Mouse (Mus musculus): ENCODE measurements around the gene Nap1l4.

Gene Nap1l4

DNA sequence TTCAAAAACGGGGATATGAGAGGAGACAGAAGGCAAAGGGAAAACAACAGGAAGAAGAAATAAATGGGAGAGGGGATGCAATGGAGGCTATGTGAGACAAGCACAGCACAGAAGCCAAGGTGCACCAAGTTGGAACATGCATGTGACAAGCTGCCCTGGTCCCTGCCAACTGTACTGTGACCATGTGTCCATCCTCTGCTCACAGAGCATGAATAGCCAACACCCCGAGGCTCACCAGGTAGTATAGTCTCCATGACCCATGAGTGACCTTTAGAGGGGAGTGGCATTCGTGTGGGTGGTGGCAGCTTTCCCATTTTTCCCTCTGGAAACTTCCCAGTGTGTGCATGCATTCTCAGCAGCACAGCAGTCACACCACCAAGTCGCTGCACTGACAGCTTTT lies 29.6 kb downstream of the Nap1l4 start:
- DNase-seq (ENCODE audit: low read depth, low spot score), result no peak

DNA sequence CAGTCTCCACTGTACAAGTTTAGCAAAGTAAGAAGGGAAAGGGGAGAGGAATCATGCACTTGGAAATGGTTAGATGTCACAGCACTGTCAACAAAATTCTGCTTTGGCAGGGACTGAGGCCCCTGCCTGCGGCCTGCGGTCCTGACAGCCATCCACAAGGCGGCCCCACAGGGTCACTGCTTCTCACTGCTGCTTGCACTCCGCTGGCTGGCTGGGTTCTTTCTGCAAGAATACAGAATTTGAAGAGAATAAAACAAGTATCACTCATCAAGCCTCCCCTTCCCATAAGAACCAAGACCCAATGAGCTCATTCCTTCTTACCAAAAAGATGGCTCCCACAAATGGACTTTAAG lies 34.5 kb downstream of the Nap1l4 start:
- DNase-seq (ENCODE audit: low read depth, low spot score), result no peak

DNA sequence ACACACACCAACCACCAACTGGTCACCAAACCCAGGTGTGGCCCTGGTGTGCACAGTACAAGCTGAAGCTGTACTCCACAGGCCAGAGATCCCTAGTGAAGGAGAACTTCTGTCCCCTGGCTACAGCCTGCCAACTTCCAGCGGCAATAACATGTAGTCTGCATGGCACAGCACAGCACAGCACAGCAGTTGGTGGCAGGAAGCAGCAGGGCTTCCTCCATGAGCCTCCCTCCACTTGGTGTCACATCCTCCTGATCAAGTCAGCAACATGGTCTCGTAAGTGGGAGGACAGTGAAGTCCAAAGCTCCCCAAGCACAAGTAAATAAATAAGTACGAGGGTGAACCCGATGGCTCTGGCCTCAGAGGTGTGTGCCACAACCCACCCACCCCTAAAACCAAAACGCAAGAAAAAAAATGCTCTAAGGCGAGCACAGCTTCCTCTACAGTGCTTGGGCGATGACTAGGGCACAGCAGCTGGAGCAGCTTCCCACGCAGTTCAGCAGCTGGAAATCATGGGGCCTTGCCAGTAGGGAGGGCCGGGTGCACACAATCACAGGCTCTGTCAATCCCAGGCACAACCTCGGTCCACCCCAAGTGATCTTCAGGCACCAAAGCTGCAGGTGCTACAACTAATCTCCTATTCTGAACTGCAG lies 35.0 kb downstream of the Nap1l4 start:
- DNase-seq (ENCODE audit: low read depth, low spot score), result no peak

DNA sequence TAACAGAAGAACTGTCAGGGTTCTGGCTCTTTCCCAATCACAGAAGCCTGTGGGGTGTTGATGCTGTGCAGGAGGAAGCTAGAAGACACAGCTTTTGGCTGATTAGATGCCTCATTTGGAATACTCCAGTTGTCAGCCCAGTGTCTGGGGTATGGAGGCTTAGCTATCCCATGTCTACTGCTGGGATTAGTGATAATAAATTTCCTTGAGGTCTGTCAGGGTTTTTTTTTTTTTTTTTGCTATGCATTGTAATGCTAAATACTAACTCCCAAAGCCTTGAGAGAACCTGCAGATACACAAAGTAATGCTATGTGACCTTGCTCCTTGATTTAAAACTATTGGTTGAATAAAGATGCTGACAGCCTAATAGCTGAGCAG lies 37.6 kb downstream of the Nap1l4 start:
- no peak for DNase-seq (ENCODE audit: low read depth, low spot score)

DNA sequence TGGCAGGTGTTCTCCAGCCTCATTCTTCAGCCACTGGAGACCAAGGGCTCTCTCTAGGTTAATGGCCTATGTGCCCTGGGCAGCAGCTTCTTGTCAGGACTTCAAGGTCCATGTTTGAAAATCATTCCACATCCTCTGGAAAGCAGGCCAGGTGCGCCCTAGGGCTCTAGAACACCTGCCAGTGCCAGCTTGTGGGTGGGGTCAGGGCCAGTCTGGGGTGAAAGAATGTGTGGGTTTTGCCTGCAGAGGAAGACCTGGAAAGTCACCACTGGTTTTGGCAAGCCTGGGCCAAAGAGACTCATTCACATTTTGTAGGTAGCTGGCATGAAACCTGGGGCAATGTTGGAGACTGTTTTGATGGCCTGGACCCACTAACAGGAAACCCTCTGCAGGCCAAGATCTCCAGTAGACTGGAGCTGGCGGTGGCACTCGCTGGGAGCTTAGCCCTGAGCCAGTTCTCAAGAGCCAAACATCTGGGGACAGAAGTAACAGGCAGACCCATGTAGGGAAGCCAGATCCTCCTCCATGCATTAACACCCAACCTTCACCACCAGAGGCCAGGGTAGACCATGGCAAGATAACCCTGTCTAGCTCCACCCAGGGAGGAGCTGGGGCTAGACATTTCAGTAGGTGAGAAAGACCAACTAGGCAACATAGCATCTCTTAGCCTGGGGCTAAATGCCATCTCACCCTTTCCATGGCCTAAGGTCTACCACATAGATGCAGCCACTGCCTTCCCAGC lies 38.1 kb downstream of the Nap1l4 start:
- DNase-seq (ENCODE audit: low read depth, low spot score), result no peak

DNA sequence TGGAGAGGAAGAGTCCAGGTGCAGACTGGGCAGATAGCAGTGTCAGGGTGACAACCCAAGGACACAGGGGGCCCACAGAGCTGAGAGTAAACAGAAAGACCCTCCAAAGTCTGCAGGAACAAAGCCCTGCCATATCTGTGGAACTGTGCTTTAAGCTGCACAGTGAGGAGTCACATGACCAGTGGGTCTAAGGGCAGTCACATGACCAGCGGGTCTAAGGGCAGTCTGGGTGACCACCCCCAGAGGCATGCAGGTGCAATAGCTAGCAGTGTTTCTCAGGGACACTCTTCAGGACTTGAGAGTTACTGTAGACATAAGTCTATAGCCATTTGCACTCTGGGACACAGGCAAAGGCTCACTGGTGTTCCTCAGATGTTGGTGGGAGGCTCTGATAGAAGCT lies 39.3 kb downstream of the Nap1l4 start:
- DNase-seq (ENCODE audit: low read depth, low spot score), result no peak

DNA sequence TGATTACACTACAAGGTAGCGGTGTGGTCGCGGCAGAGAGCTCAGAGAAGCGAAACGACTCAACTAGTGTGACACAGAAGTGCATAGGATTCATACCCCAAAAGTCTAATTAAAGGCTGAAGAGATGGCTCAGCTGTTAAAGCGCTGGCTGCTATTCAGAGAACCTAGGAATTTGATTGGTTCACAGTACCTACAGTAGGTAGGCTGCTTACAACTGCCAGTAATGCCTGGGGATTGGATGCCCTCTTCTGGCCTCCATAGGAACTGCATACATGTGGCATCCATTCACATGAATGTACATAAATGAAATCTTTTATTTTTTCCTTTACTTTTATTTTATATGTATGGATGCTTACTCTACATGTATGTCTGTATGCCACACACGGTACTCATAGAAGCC lies 42.2 kb downstream of the Nap1l4 start:
- peak; percentile 25 for DNase-seq (ENCODE audit: low read depth, low spot score)

DNA sequence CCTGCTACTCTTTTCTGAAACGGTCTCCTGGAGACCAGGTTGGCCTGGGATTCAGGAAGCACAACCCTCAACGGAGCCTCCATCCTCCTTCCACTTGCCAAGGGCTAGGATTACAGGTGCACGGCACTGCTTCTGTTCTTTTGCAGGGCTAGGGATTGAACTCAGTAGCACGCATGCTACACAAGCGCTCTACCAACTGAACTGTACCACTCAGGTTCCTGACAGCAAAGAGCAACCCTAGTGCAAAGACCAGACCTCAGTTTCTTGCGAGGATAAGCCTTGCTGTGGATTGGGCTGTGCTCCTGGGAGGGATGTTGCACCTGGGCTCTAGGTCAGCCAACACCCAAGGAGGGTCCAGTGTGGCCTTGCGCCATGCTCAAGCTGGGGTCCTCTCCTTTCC lies 42.6 kb downstream of the Nap1l4 start:
- DNase-seq (ENCODE audit: low read depth, low spot score), result no peak

DNA sequence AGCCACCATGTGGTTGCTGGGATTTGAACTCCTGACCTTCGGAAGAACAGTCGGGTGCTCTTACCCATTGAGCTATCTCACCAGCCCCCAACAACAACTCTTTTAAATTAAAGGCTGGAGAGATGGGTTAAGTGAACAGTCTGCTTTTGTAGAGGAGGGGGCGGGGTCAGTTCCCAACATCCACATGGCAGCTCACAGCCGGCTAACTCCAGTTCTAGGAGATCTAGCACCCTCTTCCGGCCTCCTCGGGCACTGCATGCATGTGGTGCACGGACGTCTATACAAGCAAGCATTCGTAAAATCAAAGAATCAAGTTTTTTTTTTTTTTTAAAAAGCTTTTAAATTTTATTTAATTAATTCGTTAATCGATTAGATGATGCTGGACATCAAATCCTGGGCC lies 43.1 kb downstream of the Nap1l4 start:
- peak; percentile 15 for DNase-seq (ENCODE audit: low read depth, low spot score)

DNA sequence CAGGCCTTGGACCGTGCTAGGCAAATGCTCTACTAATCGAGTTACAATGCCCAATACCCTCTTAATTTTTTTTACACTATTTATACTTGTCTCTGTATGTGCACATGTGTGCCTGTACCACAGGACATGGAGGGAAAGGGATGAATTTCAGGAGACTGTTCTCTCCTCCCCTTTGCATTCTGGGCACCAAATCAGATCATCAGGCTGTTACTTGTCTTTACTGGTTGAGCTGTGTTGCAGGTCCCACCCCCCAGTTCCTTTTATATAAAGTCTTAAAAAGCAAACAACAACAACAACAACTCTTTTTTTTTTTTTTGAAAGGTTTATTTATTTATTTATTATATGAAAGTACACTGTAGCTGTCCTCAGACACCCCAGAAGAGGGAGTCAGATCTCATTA lies 43.5 kb downstream of the Nap1l4 start:
- no peak for DNase-seq (ENCODE audit: low read depth, low spot score)

DNA sequence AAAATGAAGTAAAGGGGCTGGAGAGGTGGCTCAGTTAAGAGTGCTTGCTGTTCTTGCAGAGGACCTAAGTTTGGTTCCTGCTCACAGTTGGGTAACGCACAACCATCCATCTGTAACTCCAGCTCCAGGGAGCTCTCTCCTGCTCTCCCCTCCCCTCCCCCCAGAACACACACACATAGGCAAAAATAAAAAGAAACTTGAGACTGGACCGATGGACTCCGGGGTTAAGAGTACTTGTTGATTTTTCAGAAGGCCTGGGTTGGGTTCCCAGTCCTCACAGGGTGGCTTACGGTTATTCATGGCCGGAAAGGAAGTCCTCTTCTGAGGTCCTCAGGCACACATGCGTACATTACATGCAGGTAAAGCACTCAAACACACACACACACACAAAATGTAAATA lies 45.0 kb downstream of the Nap1l4 start:
- no peak for DNase-seq (ENCODE audit: low read depth, low spot score)

DNA sequence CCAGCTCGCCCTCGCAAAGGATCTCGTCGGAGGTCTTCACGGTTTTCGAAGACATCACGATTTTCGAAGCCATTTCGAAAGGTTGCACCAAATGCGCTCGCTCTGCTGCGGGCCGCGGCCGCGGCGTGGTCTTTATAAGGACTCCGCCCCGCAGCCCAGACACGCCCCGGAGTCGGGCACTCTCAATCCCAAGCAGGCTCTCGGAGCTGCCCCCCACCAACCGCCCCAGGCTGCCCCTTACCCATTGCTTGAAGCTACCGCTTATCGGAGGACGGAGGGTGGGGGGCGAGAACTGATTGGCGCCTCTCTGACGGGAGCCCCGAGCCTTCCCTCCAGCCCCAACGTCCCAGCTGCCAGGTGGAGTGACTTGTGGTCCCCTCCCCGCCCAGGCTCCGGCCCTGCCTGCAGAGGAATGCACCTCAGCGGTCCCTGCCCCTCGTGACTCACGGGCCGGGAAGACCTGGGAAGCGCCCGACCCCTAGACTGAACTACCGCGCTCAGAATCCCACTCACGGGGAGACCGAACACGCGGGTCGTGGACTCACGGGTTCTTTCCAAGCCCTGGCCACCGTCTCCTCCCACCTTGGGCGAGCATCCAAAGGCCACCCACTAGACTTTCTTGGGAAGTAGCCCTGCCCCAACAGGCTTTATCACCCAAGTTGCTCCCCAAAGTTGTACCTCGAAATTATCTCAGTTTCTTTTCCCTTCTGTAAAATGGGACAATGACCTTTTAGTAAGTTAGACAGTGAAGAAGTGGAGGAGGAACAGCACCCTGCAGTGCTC lies 46.3 kb downstream of the Nap1l4 start, which contains the start of gene Phlda2:
Phlda2 (minus strand) TSS at position 733 of the 783 bp plus-strand sequence.
- no peak for DNase-seq (ENCODE audit: low read depth, low spot score)

DNA sequence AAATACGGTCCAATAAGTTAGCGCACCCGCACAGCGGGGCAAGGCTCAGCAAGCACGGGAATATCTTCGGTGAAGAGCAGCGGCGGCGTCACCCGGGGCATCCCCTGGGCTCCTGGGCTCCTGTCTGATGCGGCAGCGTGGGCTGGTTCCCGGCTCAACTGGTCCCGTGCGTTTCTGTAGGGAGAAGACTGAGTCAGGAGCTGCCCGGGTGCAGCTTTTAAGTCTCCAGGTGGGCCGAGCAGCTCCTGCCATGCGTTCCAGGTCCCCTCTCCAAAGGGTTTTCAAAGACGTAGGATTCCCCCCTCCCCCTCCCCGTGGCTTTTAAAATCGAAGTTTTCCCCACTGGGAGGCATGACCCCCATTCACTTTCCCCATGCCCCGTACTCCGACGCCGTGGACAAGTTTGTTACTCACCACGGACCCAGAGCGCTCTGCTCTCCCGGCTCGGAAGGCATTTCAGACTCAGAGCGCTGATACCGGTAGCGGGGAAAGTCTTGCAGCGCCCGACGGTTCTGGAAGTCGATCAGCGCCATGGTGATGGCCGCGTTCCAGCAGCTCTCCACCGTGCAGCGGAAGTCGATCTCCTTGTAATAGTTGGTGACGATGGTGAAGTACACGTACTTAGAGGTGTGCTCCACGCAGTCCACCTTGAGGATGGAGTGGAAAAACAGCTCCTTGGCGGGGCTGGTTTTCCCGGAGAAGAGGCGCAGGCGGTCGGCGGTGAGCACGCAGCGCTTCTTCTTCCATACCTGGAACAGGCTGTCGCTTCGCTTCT lies 47.1 kb downstream of the Nap1l4 start:
- no peak for DNase-seq (ENCODE audit: low read depth, low spot score)

DNA sequence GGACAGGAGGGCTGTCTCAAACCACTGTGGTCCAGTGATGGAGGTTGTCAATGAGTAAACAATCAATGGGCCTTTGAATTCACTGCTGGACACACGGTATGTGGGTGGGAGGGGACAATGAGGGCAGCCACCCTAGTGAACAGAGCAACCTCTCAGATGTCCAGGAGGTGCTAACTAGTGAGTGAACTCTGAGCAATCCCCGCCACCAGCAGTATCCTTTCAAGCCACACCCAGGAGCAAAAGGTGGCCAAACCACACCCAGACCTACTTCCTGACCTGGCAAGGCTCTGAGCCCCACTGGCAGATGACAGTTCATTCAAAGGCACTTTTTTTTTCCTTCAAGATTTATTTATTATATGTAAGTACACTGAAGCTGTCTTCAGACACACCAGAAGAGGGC lies 48.0 kb downstream of the Nap1l4 start:
- DNase-seq (ENCODE audit: low read depth, low spot score), result no peak

DNA sequence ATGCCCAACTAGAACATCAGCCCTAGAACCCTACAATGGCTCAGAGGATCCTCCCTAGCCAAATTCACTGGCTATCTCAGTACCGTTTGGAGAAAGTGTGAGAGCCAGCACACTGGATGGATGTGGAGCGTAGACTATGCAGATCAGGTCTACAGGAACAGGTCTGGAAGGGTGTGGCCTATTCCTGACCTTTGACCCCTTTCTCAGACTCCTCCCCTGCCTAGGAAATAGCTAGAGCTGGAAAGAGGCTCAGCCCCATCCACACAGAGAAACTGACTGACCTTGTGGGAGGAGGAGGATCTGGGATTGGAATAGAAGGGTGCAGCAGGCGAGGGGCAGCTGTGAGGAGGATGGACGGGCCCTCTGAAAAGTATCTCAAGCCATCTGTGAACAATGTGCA lies 50.3 kb downstream of the Nap1l4 start:
- DNase-seq (ENCODE audit: low read depth, low spot score), result no peak

DNA sequence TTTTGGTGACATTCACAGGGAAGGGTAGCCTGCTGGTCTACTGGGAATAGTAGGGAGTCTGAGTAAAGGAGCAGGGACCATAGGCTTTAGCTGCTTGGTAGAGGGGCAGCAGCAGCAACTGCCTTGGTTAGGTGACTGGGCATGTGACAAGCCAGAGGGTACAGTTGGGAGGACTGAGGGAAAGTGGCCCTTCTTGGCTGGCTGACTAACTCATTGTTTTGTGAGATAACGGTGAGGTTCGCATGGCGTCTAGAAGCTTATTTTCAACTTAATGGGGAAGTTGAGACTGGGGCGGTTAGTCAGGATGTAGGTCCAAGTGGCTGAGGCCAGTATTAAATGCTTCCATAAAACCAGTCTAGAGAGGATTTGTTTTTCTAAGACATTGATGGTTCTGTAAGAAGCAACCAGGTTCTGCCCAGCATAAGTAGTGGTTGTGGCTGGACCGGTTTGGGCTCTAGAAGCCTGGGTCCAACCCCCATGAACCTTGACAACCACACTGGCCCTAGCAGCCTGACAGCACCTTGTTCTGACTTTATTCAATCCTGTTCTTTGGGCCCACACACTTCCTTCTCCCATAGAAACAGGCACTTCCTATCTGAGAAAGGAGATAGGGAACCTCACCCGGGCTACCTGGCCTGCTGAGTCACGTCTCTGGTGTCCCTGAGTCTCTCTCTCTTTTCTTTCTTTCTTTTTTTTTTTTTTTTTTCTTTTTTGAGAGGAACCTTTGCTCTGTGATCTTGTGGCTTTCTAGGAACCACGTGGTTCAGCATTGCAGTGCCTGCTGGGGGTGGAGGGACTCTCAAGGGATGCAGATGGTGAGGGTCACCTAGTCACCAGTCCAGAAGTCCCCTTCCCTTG lies 53.6 kb downstream of the Nap1l4 start:
- DNase-seq (ENCODE audit: low read depth, low spot score), result no peak

DNA sequence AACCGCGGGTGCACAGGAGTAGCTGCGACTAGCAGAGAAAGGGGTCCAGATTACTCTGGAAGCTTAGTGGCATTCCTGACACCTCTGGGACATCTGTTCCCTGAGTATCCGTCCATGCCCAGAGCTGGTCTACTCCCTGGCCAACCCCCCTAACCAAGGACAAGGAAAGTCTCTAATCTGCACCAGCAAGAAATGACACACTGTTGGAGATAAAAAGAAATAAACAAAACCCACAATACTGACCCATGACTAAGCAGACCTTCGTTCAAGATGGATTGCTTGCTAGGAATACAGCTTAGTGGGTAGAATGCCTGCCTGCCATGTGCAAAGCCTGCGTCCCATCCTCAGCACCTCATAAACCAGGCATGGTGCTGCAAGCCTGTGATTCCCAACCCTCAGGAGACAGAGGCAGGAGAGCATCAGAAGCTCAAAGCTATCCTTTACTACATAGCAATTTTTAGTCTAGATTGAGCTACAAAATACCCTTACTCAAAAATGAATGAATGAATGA lies 55.2 kb downstream of the Nap1l4 start:
- DNase-seq (ENCODE audit: low read depth, low spot score), result no peak

DNA sequence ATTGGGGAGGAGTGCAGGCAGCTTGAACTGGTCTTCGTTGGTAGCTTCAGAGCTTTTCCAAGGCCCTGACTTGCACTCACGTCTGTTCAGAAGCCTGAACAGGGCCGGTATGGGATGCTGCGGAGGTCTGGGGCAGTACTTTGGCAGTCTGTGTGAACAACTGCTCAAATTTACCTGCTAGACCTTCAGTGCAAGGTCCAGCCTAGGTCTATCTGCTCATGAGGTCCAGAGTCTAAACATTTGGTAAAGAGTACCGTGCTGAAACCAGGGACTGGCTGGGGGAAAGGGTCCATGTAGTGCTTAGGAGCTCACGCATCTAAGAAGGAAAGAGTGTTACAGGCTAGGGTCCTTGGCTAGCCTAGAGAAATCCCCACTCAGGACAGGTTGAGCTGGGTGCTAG lies 59.2 kb downstream of the Nap1l4 start:
- DNase-seq (ENCODE audit: low read depth, low spot score), result no peak

DNA sequence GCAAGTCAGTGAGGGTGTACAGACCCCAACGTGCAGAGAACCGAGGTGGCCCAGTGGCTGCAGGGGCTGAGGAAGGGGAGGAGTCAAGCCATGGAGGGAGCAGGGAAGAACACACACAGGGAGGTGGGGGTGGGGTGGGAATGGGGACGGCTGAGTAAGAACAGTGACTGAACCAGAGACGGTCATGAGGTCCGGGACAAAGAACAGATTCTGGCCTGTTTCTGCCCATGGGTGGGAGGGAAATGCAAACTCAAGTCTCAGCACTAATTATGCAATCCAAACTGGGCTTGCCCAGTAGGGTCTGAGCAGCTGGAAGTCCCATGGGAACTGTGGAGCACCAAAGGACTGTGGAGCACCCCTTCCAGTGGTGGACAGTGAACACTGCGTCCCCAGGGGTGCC lies 66.4 kb downstream of the Nap1l4 start:
- no peak for DNase-seq (ENCODE audit: low read depth, low spot score)

DNA sequence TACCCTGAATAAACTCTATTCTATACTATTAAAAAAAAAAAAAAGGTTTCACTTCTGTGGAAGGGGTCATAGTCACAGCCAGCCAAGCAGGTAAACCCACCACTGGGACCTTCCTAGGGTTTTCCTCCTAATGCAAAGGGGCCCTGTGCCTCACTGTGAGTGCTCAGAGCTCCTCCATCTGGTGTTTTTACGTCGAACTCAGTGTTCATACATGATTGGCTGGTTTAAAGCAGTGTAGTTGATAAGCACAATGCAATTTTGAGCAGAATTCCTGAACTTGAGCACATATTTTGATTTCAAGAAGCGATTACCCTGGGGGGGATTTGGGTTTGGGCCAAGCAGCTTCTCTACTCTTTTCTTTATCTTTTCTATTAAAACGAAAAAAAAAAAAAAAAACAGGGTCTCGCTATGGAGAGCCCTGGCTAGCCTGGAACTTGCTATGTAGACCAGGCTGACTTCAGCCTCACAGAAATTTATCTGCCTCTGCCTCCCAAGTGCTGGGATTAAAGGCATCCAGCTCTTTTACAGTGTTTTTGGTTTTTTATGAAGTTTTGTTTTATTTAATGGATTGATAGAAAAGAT lies 67.0 kb downstream of the Nap1l4 start:
- DNase-seq (ENCODE audit: low read depth, low spot score), result no peak

DNA sequence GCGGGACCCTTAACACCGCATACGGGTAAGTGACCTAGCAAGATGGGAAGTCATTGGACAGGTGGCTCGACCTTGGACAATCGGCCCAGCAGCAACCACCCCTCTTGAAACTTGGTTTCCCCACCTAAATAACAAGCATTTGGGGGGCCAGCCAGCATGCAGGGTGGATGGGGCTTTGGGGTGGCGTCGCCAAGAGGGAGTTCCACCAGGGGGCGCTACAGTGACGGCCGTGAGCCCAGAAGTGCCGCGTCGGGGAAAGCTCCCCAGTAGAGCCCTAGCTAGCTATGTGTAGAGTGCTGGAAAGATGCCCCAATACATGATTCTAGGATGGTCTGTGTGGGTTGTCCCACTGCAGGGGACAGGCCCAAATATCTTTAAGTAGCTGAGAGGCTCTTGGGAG lies 68.4 kb downstream of the Nap1l4 start:
- DNase-seq (ENCODE audit: low read depth, low spot score), result peak; percentile 17
